Mouse (Mus musculus) limb, embryonic 11.5 days (tissue): Measurements from ENCODE around the gene Myo7a. TPM values are rescaled to one million over a fixed set of nuclear protein-coding genes. Genes with fewer than 3 reads are reported as not detected.

Experiments used
- ATAC-seq: fragments of 200-750 bp; cut with Nextera tagmentation; 2 replicates; pipeline ENCODE4 v1.8.0; 2017; ENCODE audit warnings: low read depth; ENCODE audit not compliant: insufficient number of reproducible peaks, low FRiP score, low TSS enrichment
- DNase-seq: peaks from one replicate; pipeline ENCODE4 v3.0.0-alpha.2; 2015; ENCODE audit warnings: low spot score
- H3K27ac ChIP-seq: fragments of 300-500 bp; sonication (generic); replicated peaks from 2 replicates; pipeline ENCODE4 v1.5.1; 2014; ENCODE audit warnings: low read depth, mild to moderate bottlenecking, low read length
- H3K27me3 ChIP-seq: fragments of 300-500 bp; sonication (generic); 2 replicates; pipeline ENCODE4 v1.6.1; 2014; ENCODE audit warnings: mild to moderate bottlenecking, low read length, mixed read lengths; ENCODE audit not compliant: control insufficient read depth, insufficient read depth
- H3K36me3 ChIP-seq: fragments of 300-500 bp; sonication (generic); 2 replicates; pipeline ENCODE4 v1.6.1; 2014; ENCODE audit warnings: mild to moderate bottlenecking, low read length, moderate library complexity, mixed read lengths; ENCODE audit not compliant: control insufficient read depth, insufficient read depth
- H3K4me1 ChIP-seq: fragments of 300-500 bp; sonication (generic); 2 replicates; pipeline ENCODE4 v1.6.1; 2014; ENCODE audit warnings: low read length, mixed read lengths; ENCODE audit not compliant: control insufficient read depth, insufficient read depth
- H3K4me2 ChIP-seq: fragments of 300-500 bp; sonication (generic); 2 replicates; pipeline ENCODE4 v1.6.1; 2014; ENCODE audit warnings: low read depth, mild to moderate bottlenecking, moderate library complexity; ENCODE audit not compliant: severe bottlenecking
- H3K4me3 ChIP-seq: fragments of 300-500 bp; sonication (generic); 2 replicates; pipeline ENCODE4 v1.5.1; 2014; ENCODE audit warnings: low read depth, low read length
- H3K9ac ChIP-seq: fragments of 300-500 bp; sonication (generic); 2 replicates; pipeline ENCODE4 v1.6.1; 2014; ENCODE audit warnings: mild to moderate bottlenecking, low read length
- H3K9me3 ChIP-seq: fragments of 300-500 bp; sonication (generic); 2 replicates; pipeline ENCODE4 v1.6.1; 2016; ENCODE audit warnings: low read length; ENCODE audit not compliant: control insufficient read depth
- whole genome bisulfite sequencing: fragments of 180-500 bp; shearing (Covaris S2); extraction: QIAGEN DNeasy Blood & Tissue Kit; methylation state at CpG from one replicate; pipeline ENCODE4 v1.1.7; 2014; 5-methylcytosine and 5-hydroxymethylcytosine counted together
- polyA plus RNA-seq: library from polyadenylated mRNA; unstranded; fragments of >200 nt; fragmentation: Nextera tagmentation; extraction: Ambion mirVana; gene quantifications from 2 replicates; pipeline ENCODE4 v1.2.1, GENCODE M21; 2014

Gene Myo7a
- polyA plus RNA-seq, 1 experiment from 2014 or later, result 14.0 TPM

DNA sequence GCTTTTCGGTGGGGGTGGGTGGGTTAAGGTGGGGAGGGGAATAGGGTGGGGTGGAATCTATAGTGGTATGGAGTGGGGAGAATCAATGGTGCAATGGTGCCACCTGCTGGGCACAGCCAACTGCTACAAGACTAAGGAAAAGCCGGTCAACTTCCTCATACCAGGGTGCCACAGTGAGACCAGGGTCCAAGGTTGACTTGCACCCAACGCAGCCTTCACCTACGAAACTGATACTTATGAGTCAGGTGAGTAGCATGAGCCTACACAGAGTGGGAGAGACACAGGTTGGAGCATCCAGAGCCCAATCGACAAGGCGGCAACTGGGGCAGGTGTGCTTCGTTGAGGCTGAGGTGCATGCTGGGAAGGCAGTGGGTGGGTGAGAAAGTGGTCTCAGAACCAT is 1.0 kb upstream of the Myo7a start:
- 0 out of 2 replicates have a peak overlapping the region, but pooled peaks have one; percentile 3 for H3K4me3 ChIP-seq
- H3K36me3 ChIP-seq, result no peaks in the 10 kb centered on the region
- DNase-seq (peak; percentile 82), ATAC-seq (peak; percentile 48; the same call in 1 of the 2 replicates)
- H3K4me2 ChIP-seq, result peak overlapping the region; percentile 41
- 5% methylated on average over 7 of the region's 7 CpGs for WGBS
- H3K27me3 ChIP-seq, result no peaks in the 10 kb centered on the region
- no peak overlapping the region for H3K9ac ChIP-seq
- no peaks in the 10 kb centered on the region for H3K9me3 ChIP-seq
- no peak overlapping the region for H3K27ac ChIP-seq
- H3K4me1 ChIP-seq, result no peaks in the 10 kb centered on the region

DNA sequence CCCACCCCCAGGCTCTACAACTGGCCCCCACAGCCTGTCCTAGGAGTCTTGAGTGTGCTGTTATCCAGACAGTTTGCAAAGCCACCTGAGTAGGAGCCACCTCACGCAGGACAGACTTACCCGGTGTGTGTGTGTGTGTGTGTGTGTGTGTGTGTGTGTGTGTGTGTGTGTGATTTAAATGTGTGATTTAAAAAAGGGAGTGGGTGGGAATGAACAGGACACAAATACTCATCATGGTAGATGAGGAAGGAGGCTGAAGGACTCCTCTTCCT is 573 bp upstream of the Myo7a start:
- Histone ChIP-seq H3K27me3 (no peaks in the 10 kb centered on the region), H3K4me2 (no peak overlapping the region), H3K4me3 (no peak overlapping the region), H3K9ac (no peak overlapping the region), H3K27ac (no peak overlapping the region), H3K36me3 (no peaks in the 10 kb centered on the region), H3K4me1 (no peaks in the 10 kb centered on the region), H3K9me3 (no peaks in the 10 kb centered on the region)
- no peak for ATAC-seq
- DNase-seq, result no peak
- 58% methylated on average over 2 of the region's 2 CpGs for WGBS

DNA sequence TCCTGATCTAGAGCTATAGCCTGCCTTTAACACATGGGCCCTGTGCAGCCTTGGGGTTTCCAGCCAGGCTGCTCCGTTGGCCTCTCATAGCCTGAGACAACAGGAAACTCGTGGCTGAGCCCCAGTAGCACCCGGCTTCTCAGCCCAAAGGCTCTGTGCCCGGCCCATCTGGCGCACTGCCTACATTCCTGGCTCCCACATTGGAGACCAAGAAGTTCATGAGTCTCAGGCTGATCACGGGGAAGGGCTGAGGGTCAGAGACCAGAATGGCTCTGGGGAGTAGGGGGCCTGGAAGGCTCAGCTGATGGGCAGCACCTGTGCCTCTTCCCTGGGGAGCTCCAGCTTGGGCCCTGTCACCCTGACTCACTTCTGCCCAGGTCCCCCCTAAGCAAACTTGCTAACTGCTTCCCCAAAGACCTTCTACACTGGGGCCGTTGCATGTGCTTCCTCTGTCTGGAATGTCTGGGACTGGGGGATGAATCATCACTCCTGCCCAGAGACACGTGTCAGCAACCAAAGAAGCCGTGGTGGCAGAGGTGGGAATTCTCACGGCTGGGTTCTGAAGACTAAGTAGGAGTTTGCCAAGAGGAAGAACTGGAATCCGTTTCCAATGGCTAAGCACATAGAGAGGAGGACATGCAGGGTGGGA is 2.2 kb downstream of the Myo7a start:
- Histone ChIP-seq H3K36me3 (no peaks in the 10 kb centered on the region), H3K4me1 (no peaks in the 10 kb centered on the region), H3K27ac (no peak overlapping the region), H3K4me3 (no peak overlapping the region), H3K9me3 (no peaks in the 10 kb centered on the region), H3K4me2 (no peak overlapping the region), H3K27me3 (no peaks in the 10 kb centered on the region), H3K9ac (no peak overlapping the region)
- 68% methylated on average over 11 of the region's 11 CpGs for WGBS
- no peak for ATAC-seq
- no peak for DNase-seq

DNA sequence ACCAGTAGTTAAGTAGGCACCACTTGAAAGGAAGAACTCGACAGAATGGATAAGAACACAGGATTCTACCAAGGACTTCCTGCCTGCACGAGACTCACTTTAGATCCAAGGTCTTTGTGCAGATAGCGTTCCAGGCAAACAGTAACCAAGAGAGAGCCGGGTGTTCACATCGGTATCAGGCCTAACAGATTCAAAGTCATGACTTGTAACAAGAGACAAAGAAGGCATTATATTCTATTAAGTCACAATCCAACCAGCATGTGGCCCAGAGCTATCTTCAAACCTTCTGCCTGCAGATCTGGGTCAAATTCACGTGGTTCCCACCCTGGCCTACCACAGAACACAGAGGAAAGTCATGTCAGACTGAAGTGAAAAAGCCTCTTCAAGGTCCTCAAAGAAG is 4.7 kb downstream of the Myo7a start:
- Histone ChIP-seq H3K9me3 (no peaks in the 10 kb centered on the region), H3K9ac (no peak overlapping the region), H3K27me3 (no peaks in the 10 kb centered on the region), H3K4me3 (no peak overlapping the region), H3K36me3 (no peaks in the 10 kb centered on the region), H3K4me1 (no peaks in the 10 kb centered on the region; the same call in 1 of the 2 replicates), H3K27ac (no peak overlapping the region), H3K4me2 (no peak overlapping the region)
- ATAC-seq, result no peak
- 78% methylated on average over 6 of the region's 6 CpGs for WGBS
- no peak for DNase-seq

DNA sequence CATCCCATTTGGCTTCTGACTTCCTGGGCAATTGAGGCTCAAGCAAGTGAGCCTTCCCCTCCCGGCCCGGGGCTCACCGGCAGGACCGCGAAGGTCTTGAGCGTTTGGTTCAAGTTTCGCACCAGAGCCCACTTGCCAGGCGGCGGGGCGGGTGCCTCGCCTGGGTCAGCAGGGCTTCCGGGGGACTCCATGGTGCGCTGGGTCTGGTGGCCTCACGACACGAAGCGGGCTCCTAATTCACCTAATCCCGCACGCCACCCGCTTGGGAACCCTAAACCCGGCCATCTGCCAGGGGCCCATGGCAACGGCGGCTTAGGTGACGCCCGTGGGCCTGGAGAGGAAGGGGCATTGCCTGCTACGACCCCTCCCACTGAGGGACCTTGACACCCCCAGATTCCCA is 8.1 kb downstream of the Myo7a start:
- no peak overlapping the region for H3K27ac ChIP-seq
- ATAC-seq, result peak; percentile 41; the same call in 1 of the 2 replicates
- peak; percentile 38 for DNase-seq
- no peaks in the 10 kb centered on the region; the same call in 1 of the 2 replicates for H3K4me1 ChIP-seq
- under 1% methylated on average over 25 of the region's 25 CpGs for WGBS
- H3K9ac ChIP-seq, result peak overlapping the region; percentile 14; the same call in 1 of the 2 replicates
- H3K9me3 ChIP-seq, result no peaks in the 10 kb centered on the region
- H3K36me3 ChIP-seq, result no peaks in the 10 kb centered on the region
- 0 out of 2 replicates have a peak overlapping the region, but pooled peaks have one; percentile 10 for H3K4me3 ChIP-seq
- peak overlapping the region; percentile 53 for H3K4me2 ChIP-seq
- H3K27me3 ChIP-seq, result no peaks in the 10 kb centered on the region

DNA sequence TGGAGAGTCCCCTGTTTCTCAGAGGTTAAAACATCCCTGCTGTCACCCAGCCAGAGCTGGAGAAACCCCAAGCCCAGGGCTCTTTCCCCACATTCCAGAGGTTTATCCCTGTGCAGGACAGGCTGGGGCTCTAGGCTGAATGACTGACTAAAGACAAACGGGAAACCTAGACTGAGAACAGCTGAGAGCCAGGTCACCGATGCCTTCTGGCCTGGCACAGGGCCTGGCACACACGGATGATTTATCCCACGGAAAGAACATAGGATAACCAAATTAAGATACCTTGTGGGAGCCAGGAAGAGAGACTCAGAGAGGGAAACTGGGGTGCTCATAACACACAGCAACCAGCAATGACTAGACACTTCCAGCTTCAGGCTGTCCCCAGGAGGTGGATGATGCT is 9.6 kb downstream of the Myo7a start:
- H3K4me3 ChIP-seq, result no peak overlapping the region
- no peaks in the 10 kb centered on the region; the same call in 1 of the 2 replicates for H3K4me1 ChIP-seq
- WGBS, result 83% methylated on average over 4 of the region's 4 CpGs
- H3K27me3 ChIP-seq, result no peaks in the 10 kb centered on the region
- no peak overlapping the region for H3K4me2 ChIP-seq
- ATAC-seq, result no peak
- H3K9ac ChIP-seq, result no peak overlapping the region
- no peak overlapping the region for H3K27ac ChIP-seq
- no peaks in the 10 kb centered on the region for H3K36me3 ChIP-seq
- no peaks in the 10 kb centered on the region for H3K9me3 ChIP-seq
- no peak for DNase-seq

DNA sequence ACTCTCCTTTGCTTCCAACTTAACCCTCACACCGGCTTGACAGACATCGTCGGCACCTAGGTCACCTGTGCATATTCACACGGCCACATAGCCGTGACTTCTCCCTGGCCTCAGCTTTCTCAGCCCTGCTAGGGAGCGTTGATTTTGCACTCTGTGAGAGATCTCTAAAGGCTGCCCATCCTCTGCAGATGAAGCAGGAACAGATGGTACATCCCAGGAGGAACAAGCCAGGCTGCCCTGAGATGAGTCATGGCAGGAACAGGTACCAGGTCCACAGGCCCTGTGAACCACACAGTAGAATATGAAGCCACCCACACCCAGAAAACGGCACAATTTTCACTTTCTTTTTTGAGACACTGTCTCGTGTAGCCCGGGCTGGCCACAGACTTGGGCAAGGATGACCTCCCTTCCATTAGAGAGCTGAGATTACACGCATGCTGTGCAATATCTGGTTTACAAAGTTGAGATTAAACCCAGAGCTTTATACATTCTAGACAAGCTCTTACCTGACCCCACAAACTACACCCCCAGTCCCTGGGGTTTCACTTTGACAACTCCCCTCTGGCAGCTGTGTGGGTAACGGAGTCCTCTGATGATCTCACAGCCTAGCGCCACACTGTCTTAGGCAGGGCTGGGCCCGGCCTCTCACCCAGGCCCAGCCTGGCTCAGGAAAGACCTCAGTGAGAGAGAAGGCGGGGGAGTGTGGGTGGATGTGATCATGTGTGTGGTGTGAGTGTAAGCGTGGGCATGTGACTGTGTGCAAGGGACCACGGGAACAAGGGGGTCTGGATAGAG is 10.5 kb downstream of the Myo7a start:
- no peak overlapping the region for H3K27ac ChIP-seq
- no peak for ATAC-seq
- H3K9me3 ChIP-seq, result no peaks in the 10 kb centered on the region
- no peaks in the 10 kb centered on the region; the same call in 1 of the 2 replicates for H3K4me1 ChIP-seq
- no peaks in the 10 kb centered on the region for H3K27me3 ChIP-seq
- H3K4me3 ChIP-seq, result no peak overlapping the region
- WGBS, result 79% methylated on average over 16 of the region's 16 CpGs
- no peaks in the 10 kb centered on the region for H3K36me3 ChIP-seq
- no peak overlapping the region for H3K4me2 ChIP-seq
- H3K9ac ChIP-seq, result no peak overlapping the region
- DNase-seq, result no peak

DNA sequence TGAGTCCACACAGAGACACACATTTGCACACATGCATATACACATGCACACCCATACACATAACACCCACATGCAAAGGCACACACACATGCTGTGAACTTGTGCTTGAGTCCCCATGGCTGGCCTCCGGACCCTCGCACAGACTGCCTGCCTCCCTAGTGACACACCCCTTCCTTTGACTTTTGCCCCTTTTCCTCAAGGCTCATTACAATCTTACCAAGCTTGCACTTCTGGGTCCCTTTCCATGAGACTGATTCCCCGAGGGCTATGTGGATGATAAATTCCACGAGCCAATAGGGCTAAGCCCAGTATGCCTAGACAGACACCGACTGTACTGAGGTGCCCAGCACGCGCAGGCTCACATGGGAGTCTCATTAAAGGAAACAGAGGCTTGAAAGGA is 13.1 kb downstream of the Myo7a start:
- DNase-seq (no peak), ATAC-seq (no peak)
- Histone ChIP-seq H3K9me3 (no peaks in the 10 kb centered on the region), H3K9ac (no peak overlapping the region), H3K27me3 (no peaks in the 10 kb centered on the region), H3K4me1 (no peaks in the 10 kb centered on the region; the same call in 1 of the 2 replicates), H3K27ac (no peak overlapping the region), H3K4me3 (no peak overlapping the region), H3K36me3 (no peaks in the 10 kb centered on the region), H3K4me2 (no peak overlapping the region)
- 87% methylated on average over 7 of the region's 7 CpGs for WGBS
